Mouse (Mus musculus) embryonic facial prominence, embryonic 12.5 days (tissue): ENCODE measurements around the gene Zfyve21. TPM values are rescaled to one million over a fixed set of nuclear protein-coding genes. Genes with fewer than 3 reads are reported as not detected.

Experiments used
- ATAC-seq: fragments of 200-750 bp; cut with Nextera tagmentation; 2 replicates; pipeline ENCODE4 v1.8.0; 2017; ENCODE audit not compliant: insufficient number of reproducible peaks, insufficient read depth, low FRiP score, low TSS enrichment
- H3K27ac ChIP-seq: fragments of 300-500 bp; sonication (generic); 2 replicates; pipeline ENCODE4 v1.5.1; 2016; ENCODE audit warnings: mild to moderate bottlenecking
- H3K27me3 ChIP-seq: fragments of 300-500 bp; sonication (generic); 2 replicates; pipeline ENCODE4 v1.6.1; 2016; ENCODE audit warnings: mild to moderate bottlenecking, moderate library complexity
- H3K36me3 ChIP-seq: fragments of 300-500 bp; sonication (generic); 2 replicates; pipeline ENCODE4 v1.6.1; 2016; ENCODE audit warnings: mild to moderate bottlenecking
- H3K4me1 ChIP-seq: fragments of 300-500 bp; sonication (generic); 2 replicates; pipeline ENCODE4 v1.6.1; 2016
- H3K4me2 ChIP-seq: fragments of 300-500 bp; sonication (generic); replicated peaks from 2 replicates; pipeline ENCODE4 v1.6.1; 2016; ENCODE audit warnings: mild to moderate bottlenecking, moderate library complexity
- H3K4me3 ChIP-seq: fragments of 300-500 bp; sonication (generic); 2 replicates; pipeline ENCODE4 v1.5.1; 2016; ENCODE audit warnings: mild to moderate bottlenecking
- H3K9ac ChIP-seq: fragments of 300-500 bp; sonication (generic); 2 replicates; pipeline ENCODE4 v1.6.1; 2016; ENCODE audit warnings: mild to moderate bottlenecking, moderate library complexity
- H3K9me3 ChIP-seq: fragments of 300-500 bp; sonication (generic); 2 replicates; pipeline ENCODE4 v1.6.1; 2016; ENCODE audit warnings: mild to moderate bottlenecking, moderate library complexity
- WGBS: fragments of 180-500 bp; shearing (Covaris S2); methylation state at CpG from one replicate; pipeline ENCODE4 v1.1.7; 2016; 5-methylcytosine and 5-hydroxymethylcytosine counted together
- polyA plus RNA-seq: library from polyadenylated mRNA; unstranded; fragments of >200 nt; fragmentation: Nextera tagmentation; extraction: Ambion mirVana; gene quantifications from 2 replicates; pipeline ENCODE4 v1.2.1, GENCODE M21; 2016

Zfyve21 gene
- polyA plus RNA-seq, 1 experiment from 2014 or later: 88.9 TPM

DNA sequence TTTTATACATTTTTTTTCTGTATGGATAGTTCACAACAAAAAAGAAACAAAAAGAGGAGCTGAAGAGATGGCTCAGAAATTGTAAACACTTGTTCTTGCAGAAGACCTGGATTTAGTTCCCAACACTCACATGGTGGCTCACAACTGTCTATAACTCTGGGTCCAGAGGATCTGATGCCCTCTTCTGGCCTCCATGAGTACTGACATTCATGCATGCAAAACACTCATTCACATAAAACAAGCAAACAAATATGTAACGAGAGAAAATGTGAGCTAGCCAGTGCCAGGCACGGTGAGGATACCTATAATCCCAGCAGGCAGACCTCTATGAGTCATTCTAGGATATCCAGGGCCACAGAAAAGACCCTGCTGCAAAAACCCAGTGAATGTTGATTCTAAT is 37.3 kb downstream of the Zfyve21 start:
- Histone ChIP-seq H3K4me1 (peaks cover 7% of the 10 kb centered on the region; the same call in 1 of the 2 replicates), H3K27ac (no peak overlapping the region), H3K4me3 (no peak overlapping the region), H3K9me3 (no peaks in the 10 kb centered on the region), H3K27me3 (no peaks in the 10 kb centered on the region), H3K36me3 (no peaks in the 10 kb centered on the region), H3K4me2 (no peak overlapping the region), H3K9ac (no peak overlapping the region)
- 50% methylated on average over 2 of the region's 2 CpGs for WGBS
- ATAC-seq: no peak

GRCm38 (mm10) chr12:111851745-111852144 is 37.8 kb downstream of the Zfyve21 start:
- H3K4me1 ChIP-seq: peaks cover 7% of the 10 kb centered on the region; the same call in 1 of the 2 replicates
- no peaks in the 10 kb centered on the region for H3K36me3 ChIP-seq
- H3K27me3 ChIP-seq: no peaks in the 10 kb centered on the region
- H3K9me3 ChIP-seq: no peaks in the 10 kb centered on the region
- H3K4me2 ChIP-seq: no peak overlapping the region
- no peak for ATAC-seq
- no peak overlapping the region for H3K27ac ChIP-seq
- no peak overlapping the region for H3K9ac ChIP-seq
- WGBS: 81% methylated on average over 5 of the region's 5 CpGs
- H3K4me3 ChIP-seq: no peak overlapping the region

DNA sequence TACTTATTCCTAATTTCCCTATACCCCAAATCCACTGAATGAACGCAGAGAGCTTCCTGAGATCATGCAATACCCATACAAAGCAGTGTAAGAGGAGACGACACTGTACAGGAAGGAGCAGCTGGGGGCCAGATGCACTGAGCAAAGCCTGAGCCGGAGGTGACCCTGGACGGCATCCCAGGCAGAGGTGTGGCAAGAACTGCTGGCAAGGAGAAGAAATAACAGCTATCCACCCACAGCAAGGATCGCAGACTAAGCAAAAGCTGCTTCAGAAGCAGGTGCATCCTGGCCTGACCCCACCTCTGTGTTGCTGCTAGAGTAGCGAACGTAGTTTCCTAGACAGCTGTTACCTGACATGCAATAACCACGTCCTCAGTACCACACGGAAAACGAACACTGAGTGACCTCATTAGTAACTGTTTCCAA is 39.1 kb downstream of the Zfyve21 start:
- WGBS: 40% methylated on average over 10 of the region's 10 CpGs
- H3K36me3 ChIP-seq: no peaks in the 10 kb centered on the region
- no peaks in the 10 kb centered on the region for H3K9me3 ChIP-seq
- H3K9ac ChIP-seq: no peak overlapping the region
- H3K4me1 ChIP-seq: peaks cover 7% of the 10 kb centered on the region; the same call in 1 of the 2 replicates
- H3K27me3 ChIP-seq: no peaks in the 10 kb centered on the region
- no peak overlapping the region for H3K27ac ChIP-seq
- ATAC-seq: no peak
- no peak overlapping the region for H3K4me3 ChIP-seq
- H3K4me2 ChIP-seq: no peak overlapping the region

GRCm38 (mm10) chr12:111853546-111853945 is 39.6 kb downstream of the Zfyve21 start:
- Histone ChIP-seq H3K4me3 (no peak overlapping the region), H3K9me3 (no peaks in the 10 kb centered on the region), H3K4me2 (no peak overlapping the region), H3K27ac (no peak overlapping the region), H3K27me3 (no peaks in the 10 kb centered on the region), H3K4me1 (peaks cover 7% of the 10 kb centered on the region; the same call in 1 of the 2 replicates), H3K9ac (no peak overlapping the region), H3K36me3 (no peaks in the 10 kb centered on the region)
- ATAC-seq: no peak
- WGBS: 61% methylated on average over 4 of the region's 4 CpGs

- Histone ChIP-seq H3K4me3 (no peak overlapping the region), H3K4me2 (no peak overlapping the region), H3K27ac (no peak overlapping the region), H3K9ac (no peak overlapping the region), H3K9me3 (no peaks in the 10 kb centered on the region), H3K27me3 (no peaks in the 10 kb centered on the region), H3K36me3 (no peaks in the 10 kb centered on the region), H3K4me1 (peaks cover 7% of the 10 kb centered on the region; the same call in 1 of the 2 replicates)
- ATAC-seq: no peak
- WGBS: 91% methylated on average over 2 of the region's 2 CpGs
These were observed 41.5 kb downstream of the Zfyve21 start for GRCm38 (mm10) chr12:111855448-111855847.

DNA sequence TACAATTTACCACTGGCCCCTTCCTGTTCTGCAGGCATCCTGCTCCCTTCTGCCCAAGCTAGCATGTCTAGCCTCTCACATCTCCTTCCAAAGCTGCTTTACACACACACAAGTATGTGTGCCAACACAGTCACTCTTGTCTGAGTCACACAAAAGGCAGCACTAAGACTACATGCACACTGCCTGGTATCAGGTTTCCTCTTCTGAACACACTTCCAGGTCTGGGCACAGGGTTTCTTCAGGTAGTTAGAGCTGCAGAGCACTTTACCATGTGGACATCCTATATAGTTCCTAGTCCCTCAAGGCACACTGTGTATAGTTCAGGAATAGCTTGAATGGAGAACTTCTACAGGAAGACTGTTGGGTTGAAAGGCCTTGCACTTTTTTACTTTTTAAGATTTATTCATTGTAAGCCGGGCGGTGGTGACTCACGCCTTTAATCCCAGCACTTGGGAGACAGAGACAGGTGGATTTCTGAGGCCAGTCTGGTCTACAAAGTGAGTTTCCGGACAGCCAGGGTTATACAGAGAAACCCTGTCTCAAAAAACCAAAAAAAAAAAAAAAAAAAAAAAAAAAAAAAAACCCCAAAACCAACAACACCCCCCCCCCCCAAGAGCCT is 50.3 kb downstream of the Zfyve21 start:
- H3K9me3 ChIP-seq: no peaks in the 10 kb centered on the region
- WGBS: 92% methylated on average over 4 of the region's 4 CpGs
- H3K4me3 ChIP-seq: no peak overlapping the region
- no peak overlapping the region for H3K9ac ChIP-seq
- no peak for ATAC-seq
- no peaks in the 10 kb centered on the region for H3K4me1 ChIP-seq
- H3K27me3 ChIP-seq: no peaks in the 10 kb centered on the region
- H3K4me2 ChIP-seq: no peak overlapping the region
- H3K36me3 ChIP-seq: 0 out of 2 replicates have a peak, but pooled peaks cover 2% of the 10 kb centered on the region
- no peak overlapping the region for H3K27ac ChIP-seq

- ATAC-seq: no peak
These were observed 55.8 kb downstream of the Zfyve21 start for GRCm38 (mm10) chr12:111869806-111870205.

DNA sequence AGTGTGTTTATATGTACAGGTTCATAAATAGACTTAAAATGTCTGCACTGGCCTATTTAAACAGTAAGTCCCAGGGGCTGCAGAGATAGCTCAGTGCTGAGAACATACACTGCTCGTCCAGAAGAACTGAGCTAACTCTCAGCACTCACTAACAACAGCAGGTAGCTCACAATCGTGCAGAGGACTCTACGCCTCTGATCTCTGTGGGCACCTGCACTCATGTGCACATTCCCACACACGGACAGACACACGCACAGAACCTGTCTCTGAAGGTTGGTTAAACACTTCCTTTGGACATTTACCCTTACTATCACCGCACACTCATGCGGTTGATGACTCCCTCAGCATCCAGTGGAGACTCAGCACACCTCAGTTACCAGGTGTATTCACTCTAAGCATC is 56.8 kb downstream of the Zfyve21 start:
- no peaks in the 10 kb centered on the region for H3K4me1 ChIP-seq
- no peak overlapping the region for H3K27ac ChIP-seq
- no peak overlapping the region for H3K4me3 ChIP-seq
- no peak overlapping the region for H3K9ac ChIP-seq
- H3K9me3 ChIP-seq: no peaks in the 10 kb centered on the region
- no peaks in the 10 kb centered on the region for H3K27me3 ChIP-seq
- no peak overlapping the region for H3K4me2 ChIP-seq
- WGBS: 89% methylated on average over 7 of the region's 7 CpGs
- H3K36me3 ChIP-seq: no peaks in the 10 kb centered on the region
- no peak for ATAC-seq

More at GRCm38 (mm10) chr12:111869806-111870205, 55.8 kb downstream of the Zfyve21 start:
- 84% methylated on average over 1 of the region's 1 CpGs for WGBS
- no peaks in the 10 kb centered on the region for H3K9me3 ChIP-seq
- H3K9ac ChIP-seq: no peak overlapping the region
- no peak overlapping the region for H3K4me2 ChIP-seq
- H3K27me3 ChIP-seq: no peaks in the 10 kb centered on the region
- H3K4me1 ChIP-seq: no peaks in the 10 kb centered on the region
- H3K4me3 ChIP-seq: no peak overlapping the region
- no peaks in the 10 kb centered on the region for H3K36me3 ChIP-seq
- H3K27ac ChIP-seq: no peak overlapping the region

DNA sequence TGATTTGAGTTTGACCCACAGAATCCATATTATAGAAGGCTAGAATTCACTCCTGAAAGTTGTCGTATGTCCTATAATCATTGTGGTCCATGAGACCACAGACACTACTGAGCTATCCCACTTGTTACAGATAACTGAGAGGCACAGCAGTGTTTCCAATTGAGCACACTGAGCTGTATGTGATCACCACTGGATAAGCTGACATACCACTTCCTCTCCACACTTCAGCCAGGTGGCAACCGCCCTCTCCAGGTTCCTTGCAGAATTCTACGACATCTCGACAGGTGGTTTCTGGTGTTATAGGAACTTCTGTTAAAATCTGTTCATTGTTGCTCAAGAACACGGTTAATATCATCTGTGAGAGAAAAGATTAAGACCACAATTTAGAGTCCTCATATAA is 58.1 kb downstream of the Zfyve21 start:
- no peaks in the 10 kb centered on the region for H3K4me1 ChIP-seq
- H3K27me3 ChIP-seq: no peaks in the 10 kb centered on the region
- H3K36me3 ChIP-seq: no peaks in the 10 kb centered on the region
- H3K4me2 ChIP-seq: no peak overlapping the region
- 87% methylated on average over 5 of the region's 5 CpGs for WGBS
- no peak overlapping the region for H3K9ac ChIP-seq
- ATAC-seq: no peak
- H3K4me3 ChIP-seq: no peak overlapping the region
- no peak overlapping the region for H3K27ac ChIP-seq
- H3K9me3 ChIP-seq: no peaks in the 10 kb centered on the region

DNA sequence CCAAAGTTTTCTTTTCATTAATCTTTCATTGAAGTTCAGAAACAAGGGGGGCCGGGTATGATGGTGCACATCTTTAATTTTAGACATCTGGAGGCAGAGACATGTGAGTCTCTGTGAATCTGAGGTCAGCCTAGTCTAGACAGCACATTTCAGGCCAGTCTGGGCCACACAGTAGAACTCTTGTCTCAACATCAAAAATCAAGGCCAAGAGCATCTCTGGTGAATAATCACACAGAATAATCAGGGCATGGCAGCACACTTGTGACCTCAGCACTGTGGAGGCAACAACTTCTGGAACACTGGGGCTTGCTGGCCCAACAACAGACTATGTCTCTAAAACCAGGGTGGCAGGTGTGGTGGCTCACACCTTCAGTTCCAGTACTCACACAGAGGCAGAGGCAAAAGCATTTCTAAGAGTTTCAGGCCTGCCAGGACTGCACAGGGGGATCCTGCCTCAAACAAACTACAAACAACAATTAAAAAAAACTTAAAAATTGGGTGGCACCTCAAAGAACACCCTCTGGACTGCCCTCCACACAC is 60.7 kb downstream of the Zfyve21 start:
- 51% methylated on average over 1 of the region's 1 CpGs for WGBS
- no peak for ATAC-seq
- H3K9me3 ChIP-seq: no peaks in the 10 kb centered on the region

DNA sequence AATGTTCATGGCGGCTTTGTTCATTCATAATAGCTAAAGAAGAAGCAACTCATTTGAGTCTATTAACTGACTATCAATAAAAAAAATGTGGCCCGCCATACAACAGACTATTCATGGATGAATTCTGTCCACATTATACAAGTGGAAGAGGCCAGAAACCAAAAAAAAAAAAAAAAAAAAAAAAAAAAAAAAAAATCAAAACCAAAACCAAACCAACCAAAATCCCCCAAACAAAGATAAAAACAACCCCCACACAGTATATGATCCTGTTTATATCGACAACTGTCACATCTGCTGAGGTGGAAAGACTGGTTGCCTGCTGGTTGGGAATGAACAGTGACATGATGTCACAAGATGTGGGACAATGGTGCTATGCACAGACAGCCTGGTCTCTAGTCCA is 61.5 kb downstream of the Zfyve21 start:
- ATAC-seq: no peak
- H3K27me3 ChIP-seq: no peaks in the 10 kb centered on the region
- no peaks in the 10 kb centered on the region for H3K36me3 ChIP-seq
- no peaks in the 10 kb centered on the region for H3K9me3 ChIP-seq
- 89% methylated on average over 3 of the region's 3 CpGs for WGBS
- no peak overlapping the region for H3K9ac ChIP-seq
- H3K27ac ChIP-seq: no peak overlapping the region
- H3K4me3 ChIP-seq: no peak overlapping the region
- no peak overlapping the region for H3K4me2 ChIP-seq
- H3K4me1 ChIP-seq: no peaks in the 10 kb centered on the region

More for the DNA sequence above, 60.7 kb downstream of the Zfyve21 start:
- no peak overlapping the region for H3K27ac ChIP-seq
- no peak overlapping the region for H3K9ac ChIP-seq
- no peaks in the 10 kb centered on the region for H3K36me3 ChIP-seq
- H3K4me2 ChIP-seq: no peak overlapping the region
- H3K4me1 ChIP-seq: no peaks in the 10 kb centered on the region
- no peaks in the 10 kb centered on the region for H3K27me3 ChIP-seq
- no peak overlapping the region for H3K4me3 ChIP-seq

- no peaks in the 10 kb centered on the region for H3K27me3 ChIP-seq
- ATAC-seq: 0 out of 2 replicates have a peak, but pooled peaks have one; percentile 56
- H3K4me1 ChIP-seq: no peaks in the 10 kb centered on the region
- H3K4me3 ChIP-seq: no peak overlapping the region
- H3K4me2 ChIP-seq: no peak overlapping the region
- no peaks in the 10 kb centered on the region for H3K9me3 ChIP-seq
- H3K27ac ChIP-seq: no peak overlapping the region
- H3K36me3 ChIP-seq: no peaks in the 10 kb centered on the region
- 16% methylated on average over 3 of the region's 3 CpGs for WGBS
- no peak overlapping the region for H3K9ac ChIP-seq
These were observed 64.2 kb downstream of the Zfyve21 start for GRCm38 (mm10) chr12:111878213-111878612.
